Mouse (Mus musculus) heart, adult 2 months (tissue): ENCODE measurements around the gene Pde4d. TPM values are rescaled to one million over a fixed set of nuclear protein-coding genes. Genes with fewer than 3 reads are reported as not detected.

ENCODE experiments used
- DNase-seq, 2 experiments: peaks; one replicate each; pipeline ENCODE4 v3.0.0; 2021
- H3K27ac ChIP-seq: fragments of 200-600 bp; 2 replicates; pipeline ENCODE4 v1.8.1; 2022
- H3K27me3 ChIP-seq: fragments of 200-500 bp; 2 replicates; pipeline ENCODE4 v1.6.1; 2012; ENCODE audit warnings: mild to moderate bottlenecking, low read length, inconsistent platforms, mixed read lengths; ENCODE audit not compliant: control insufficient read depth, insufficient read depth
- H3K36me3 ChIP-seq: fragments of 200-500 bp; 2 replicates; pipeline ENCODE4 v1.6.1; 2012; ENCODE audit warnings: low read length, inconsistent platforms; ENCODE audit not compliant: control insufficient read depth, insufficient read depth
- H3K4me1 ChIP-seq: fragments of 200-500 bp; 2 replicates; pipeline ENCODE4 v1.6.1; 2011; ENCODE audit warnings: low read length; ENCODE audit not compliant: control insufficient read depth, insufficient read depth
- H3K4me3 ChIP-seq: fragments of 200-600 bp; 2 replicates; pipeline ENCODE4 v1.8.1; 2022
- H3K79me2 ChIP-seq: fragments of 200-500 bp; replicated peaks from 2 replicates; pipeline ENCODE4 v1.6.1; 2012; ENCODE audit warnings: mild to moderate bottlenecking, inconsistent platforms, low read length, moderate library complexity, mixed read lengths; ENCODE audit not compliant: control insufficient read depth, insufficient read depth
- H3K9ac ChIP-seq: fragments of 200-500 bp; 2 replicates; pipeline ENCODE4 v1.6.1; 2012; ENCODE audit warnings: low read depth, mild to moderate bottlenecking, control low read depth, inconsistent platforms, low read length, mixed read lengths
- CTCF ChIP-seq: fragments of 200-600 bp; IDR thresholded peaks from 2 replicates; pipeline ENCODE4 v1.8.1; 2022; ENCODE audit warnings: antibody characterized with exemption, mild to moderate bottlenecking, moderate library complexity
- EP300 ChIP-seq: fragments of 200-500 bp; IDR thresholded peaks from 2 replicates; pipeline ENCODE4 v1.6.1; 2011; ENCODE audit warnings: low read depth, low read length, control low read depth; ENCODE audit not compliant: insufficient read depth
- POLR2A ChIP-seq: fragments of 200-500 bp; IDR thresholded peaks from 2 replicates; pipeline ENCODE4 v1.6.1; 2011; ENCODE audit warnings: mild to moderate bottlenecking, low read depth, low read length, control low read depth; ENCODE audit not compliant: insufficient read depth
- WGBS: fragments of 180-500 bp; shearing (Covaris S2); methylation state at CpG from one replicate; pipeline ENCODE4 v1.1.7; 2018; 5-methylcytosine and 5-hydroxymethylcytosine counted together
- intact Hi-C: fragments of 180-260 bp; cut with DNase I; formaldehyde crosslinking; loops from one replicate; pipeline ENCODE4 v1.15.1; 2025
- polyA plus RNA-seq: library from polyadenylated mRNA; depleted of rRNA; stranded (reverse); fragments of >200 nt; gene quantifications from 2 replicates; pipeline ENCODE4 v1.2.3, GENCODE M21; 2012
- total RNA-seq, 2 experiments: library from RNA; stranded (reverse); gene quantifications; 2 replicates each; pipeline ENCODE4 v1.2.3; 2021

Gene Pde4d
- total and polyA plus RNA-seq, 3 experiments = 11.5 to 40.1 (median 38.1) TPM

DNA sequence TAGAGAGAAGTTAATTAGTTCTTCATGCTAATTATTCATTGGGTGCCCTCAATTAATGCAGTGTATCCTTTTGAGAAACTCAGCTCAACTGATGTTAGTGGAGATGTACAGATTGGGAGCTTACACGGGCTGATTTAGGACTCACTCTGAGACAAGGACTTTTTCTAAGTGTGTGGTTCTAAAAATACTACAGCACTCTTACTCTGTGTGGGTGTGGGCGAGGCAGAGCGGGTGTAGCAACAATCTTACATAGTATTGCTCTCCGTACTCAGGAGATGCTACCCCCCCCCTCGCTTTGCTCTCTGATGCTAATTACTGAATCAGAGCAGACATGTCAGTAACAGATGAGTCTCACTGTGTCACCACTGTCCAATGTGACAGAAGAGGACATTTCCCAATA lies 976.3 kb downstream of the Pde4d start:
- 64% methylated on average over 5 of the region's 5 CpGs for WGBS
- Histone ChIP-seq H3K9ac (no peak overlapping the region), H3K79me2 (no peaks in the 10 kb centered on the region), H3K27me3 (no peaks in the 10 kb centered on the region), H3K27ac (no peak overlapping the region), H3K4me3 (no peak overlapping the region), H3K36me3 (no peaks in the 10 kb centered on the region), H3K4me1 (no peaks in the 10 kb centered on the region)
- no peak for TF ChIP-seq EP300
- no peak for TF ChIP-seq POLR2A
- no peak for TF ChIP-seq CTCF
- intact Hi-C loops = no loop called here
- DNase-seq = no peak

DNA sequence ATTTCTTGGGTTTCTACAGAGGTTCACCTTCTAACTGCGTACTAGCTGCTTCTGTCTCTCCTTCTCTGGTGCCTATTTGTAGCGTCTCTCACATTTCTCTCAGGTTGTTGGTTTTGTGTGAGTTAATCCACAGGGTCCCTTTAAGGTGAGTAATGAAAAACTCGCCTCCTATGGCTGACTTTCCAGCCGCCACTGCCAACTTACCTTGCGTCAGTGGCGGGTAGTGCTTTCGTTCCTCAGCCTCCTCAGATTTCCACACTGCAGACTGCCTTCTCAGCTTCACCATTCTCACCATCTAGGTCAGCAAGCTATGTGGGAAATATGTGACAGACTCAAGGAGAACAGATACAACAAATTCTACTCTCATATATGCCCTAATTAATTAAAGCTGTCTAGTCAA lies 977.8 kb downstream of the Pde4d start:
- TF ChIP-seq CTCF (no peak), POLR2A (no peak), EP300 (no peak)

DNA sequence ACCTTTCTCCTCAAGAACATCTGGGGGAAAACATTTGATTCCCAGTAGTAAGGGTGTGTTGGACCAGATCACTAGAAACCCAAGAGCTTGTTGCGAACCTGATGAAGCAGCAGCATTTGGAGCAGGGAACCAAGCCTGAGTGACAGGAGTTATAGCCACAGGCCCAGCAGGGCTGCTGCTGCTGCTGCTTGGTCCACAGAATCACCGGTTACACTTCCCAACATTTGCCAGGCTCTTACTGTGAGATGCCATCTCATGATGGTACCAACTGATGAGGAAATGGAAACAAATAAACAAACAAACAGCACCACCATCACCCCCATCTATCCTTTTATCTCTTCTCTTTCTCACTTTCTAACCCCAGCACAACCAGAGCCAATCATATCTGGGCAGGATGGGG lies 979.8 kb downstream of the Pde4d start:
- intact Hi-C loops = no loop called here
- no peak for DNase-seq
- WGBS = 81% methylated on average over 2 of the region's 2 CpGs
- no peak for TF ChIP-seq POLR2A
- TF ChIP-seq EP300 = no peak
- no peak for TF ChIP-seq CTCF
- Histone ChIP-seq H3K27me3 (no peaks in the 10 kb centered on the region), H3K9ac (no peak overlapping the region), H3K79me2 (no peaks in the 10 kb centered on the region), H3K4me3 (no peak overlapping the region), H3K27ac (no peak overlapping the region), H3K36me3 (no peaks in the 10 kb centered on the region), H3K4me1 (no peaks in the 10 kb centered on the region)

More for the DNA sequence above, 977.8 kb downstream of the Pde4d start:
- Histone ChIP-seq H3K4me1 (no peaks in the 10 kb centered on the region), H3K9ac (no peak overlapping the region), H3K4me3 (no peak overlapping the region), H3K36me3 (no peaks in the 10 kb centered on the region), H3K27me3 (no peaks in the 10 kb centered on the region), H3K27ac (no peak overlapping the region), H3K79me2 (no peaks in the 10 kb centered on the region)
- no peak for DNase-seq
- 77% methylated on average over 7 of the region's 7 CpGs for WGBS
- intact Hi-C loops = no loop called here

DNA sequence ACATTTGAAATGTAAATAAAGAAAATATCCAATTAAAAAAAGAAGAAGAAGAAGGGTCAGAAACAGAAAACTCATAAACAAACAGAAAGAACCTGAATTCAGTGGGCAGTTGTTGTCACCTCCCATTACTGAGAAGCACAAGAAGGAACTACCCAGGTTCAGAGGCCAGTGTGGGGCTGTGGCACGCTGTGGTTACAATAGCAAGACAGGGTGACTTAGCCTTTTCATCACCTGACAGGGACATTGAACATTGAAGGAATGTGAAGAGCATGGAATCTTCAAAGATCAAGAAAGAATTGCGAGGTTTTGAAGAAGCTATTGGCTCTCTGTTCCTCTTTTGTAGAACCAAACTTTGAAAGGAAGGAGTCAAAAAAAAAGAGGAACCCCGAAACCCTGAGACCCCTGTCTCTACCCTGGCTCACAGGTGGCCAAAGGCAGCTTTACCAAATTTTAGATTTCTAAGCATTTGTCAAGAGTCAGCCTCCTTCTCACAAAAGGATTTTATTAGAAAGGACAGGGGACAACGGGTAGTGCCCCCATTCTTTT lies 987.6 kb downstream of the Pde4d start:
- intact Hi-C loops = no loop called here
- no peak for DNase-seq
- H3K27ac ChIP-seq = no peak overlapping the region
- TF ChIP-seq CTCF (no peak), EP300 (no peak), POLR2A (no peak)
- H3K4me1 ChIP-seq = peaks cover 3% of the 10 kb centered on the region
- WGBS = 70% methylated on average over 4 of the region's 4 CpGs
- H3K36me3 ChIP-seq = no peaks in the 10 kb centered on the region
- no peak overlapping the region for H3K9ac ChIP-seq
- H3K4me3 ChIP-seq = no peak overlapping the region
- H3K27me3 ChIP-seq = no peaks in the 10 kb centered on the region
- no peaks in the 10 kb centered on the region for H3K79me2 ChIP-seq

DNA sequence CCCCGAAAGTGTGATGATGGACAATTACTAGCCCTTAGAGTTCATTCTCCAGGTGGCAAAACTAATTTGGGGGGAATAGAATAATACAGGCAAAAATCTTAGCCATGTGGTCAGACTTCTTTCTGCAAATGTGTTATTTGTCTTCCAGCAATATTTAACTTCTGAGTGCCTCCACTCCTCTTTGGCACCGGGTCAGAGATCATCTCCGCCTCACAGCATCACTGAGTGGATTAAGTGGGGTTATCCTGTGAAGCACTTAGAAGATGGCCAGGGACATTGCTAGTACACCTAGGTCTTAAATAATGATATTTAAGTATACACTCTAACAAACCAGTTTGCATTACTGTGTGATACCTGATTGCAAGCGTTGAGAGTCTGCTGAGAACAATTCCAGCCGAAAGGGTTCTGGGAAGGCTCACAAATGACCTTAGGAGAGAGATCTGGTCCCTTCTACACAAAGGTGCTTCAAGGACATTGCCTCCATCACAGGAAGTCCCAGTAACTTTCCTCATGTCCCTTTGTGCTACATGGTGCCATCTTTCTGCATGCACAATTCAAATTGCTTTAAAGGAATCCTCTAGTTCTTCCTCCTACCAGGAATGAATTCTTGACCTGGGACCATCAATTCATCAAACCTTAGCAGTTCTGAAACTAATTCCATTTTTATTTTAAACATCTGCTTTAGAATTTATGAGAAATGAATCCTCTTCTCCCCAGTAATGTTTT lies 989.9 kb downstream of the Pde4d start:
- intact Hi-C loops = loop anchor here (5.0 kb wide), 1 partner anchor 197 kb away; no protein-coding TSS in a partner anchor
- 75% methylated on average over 5 of the region's 5 CpGs for WGBS
- H3K79me2 ChIP-seq = no peaks in the 10 kb centered on the region
- DNase-seq = no peak
- no peak overlapping the region for H3K9ac ChIP-seq
- peak overlapping the region; percentile 58 for H3K4me3 ChIP-seq
- H3K27ac ChIP-seq = peak overlapping the region; percentile 64; the same call in 1 of the 2 replicates
- H3K36me3 ChIP-seq = no peaks in the 10 kb centered on the region
- H3K27me3 ChIP-seq = no peaks in the 10 kb centered on the region
- TF ChIP-seq EP300 = no peak
- no peak for TF ChIP-seq CTCF
- no peak for TF ChIP-seq POLR2A
- H3K4me1 ChIP-seq = peaks cover 3% of the 10 kb centered on the region

DNA sequence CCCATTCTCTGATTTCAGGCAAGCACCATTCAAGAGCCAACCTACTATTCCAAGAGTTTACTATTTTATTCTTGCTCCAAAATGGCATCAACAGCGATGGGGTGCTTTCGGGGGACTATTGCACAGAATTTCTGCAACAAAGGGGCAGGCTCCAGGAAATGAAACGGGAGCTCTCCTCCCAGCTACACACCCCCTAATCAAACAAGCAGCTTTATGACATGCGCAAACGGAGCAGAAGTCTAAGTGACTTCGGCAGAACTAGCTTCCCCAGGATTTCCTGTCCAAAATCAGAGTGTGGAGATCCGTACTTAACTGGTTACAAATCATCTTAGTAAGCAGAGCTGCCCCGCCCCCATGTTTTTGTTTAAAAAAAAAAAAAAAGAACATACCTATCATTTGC lies 990.6 kb downstream of the Pde4d start:
- Histone ChIP-seq H3K4me1 (peaks cover 3% of the 10 kb centered on the region), H3K9ac (peak overlapping the region; percentile 28), H3K4me3 (peak overlapping the region; percentile 58), H3K27ac (peak overlapping the region; percentile 64), H3K79me2 (no peaks in the 10 kb centered on the region), H3K27me3 (no peaks in the 10 kb centered on the region), H3K36me3 (no peaks in the 10 kb centered on the region)
- intact Hi-C loops = loop anchor here (5.0 kb wide), 1 partner anchor 198 kb away; no protein-coding TSS in a partner anchor
- DNase-seq = peak; percentile 61 to 74
- WGBS = 1% methylated on average over 8 of the region's 8 CpGs
- TF ChIP-seq EP300 (0 out of 2 replicates have a peak, but pooled peaks have one; percentile 30), CTCF (no peak), POLR2A (peak; percentile 31; the same call in 1 of the 2 replicates)
